8 mouse cellular contexts compared by ENCODE assay signal in genomic region chr3:21633600-21634221, GRCm38 (mm10).
DNase-seq lines count a peak whose midpoint lies in the region; ATAC-seq lines count a peak whose summit lies in the region.

No protein-coding gene starts in this region.

- H3K9me3 ChIP-seq in hindbrain, embryonic 13.5 days, result no peaks in the 10 kb centered on the region
- H3K9me3 ChIP-seq in hindbrain, embryonic 11.5 days (ENCODE audit: control insufficient read depth, low read length), result no peaks in the 10 kb centered on the region
- 0 out of 2 replicates have a peak, but pooled peaks cover 3% of the 10 kb centered on the region for H3K9me3 ChIP-seq in heart, embryonic 16.5 days (replicated peaks; ENCODE audit: control insufficient read depth, low read length)

- no peaks in the 10 kb centered on the region for H3K36me3 ChIP-seq in hindbrain, embryonic 13.5 days
- H3K36me3 ChIP-seq in hindbrain, embryonic 11.5 days (ENCODE audit: control insufficient read depth, insufficient read depth, low read length), result no peaks in the 10 kb centered on the region
- no peaks in the 10 kb centered on the region for H3K36me3 ChIP-seq in heart, embryonic 16.5 days (ENCODE audit: control insufficient read depth, insufficient read depth)

- DNase-seq in hindbrain, embryonic 11.5 days (ENCODE audit: low spot score), result no peak
- DNase-seq in MEL-GATA-1-ER (ENCODE audit: extremely low read depth, low read depth), result peak; percentile 57
- peak; percentile 40 to 57 for DNase-seq in lung, postnatal 4 days
- DNase-seq in gastrocnemius, postnatal 10 days, result no peak
- DNase-seq in cerebellum, adult 8-10 months, result no peak
- no peak for DNase-seq in cerebellum, postnatal 25 days

- 38% methylated on average over 1 of the region's 1 CpGs for WGBS in hindbrain, embryonic 13.5 days
- WGBS in hindbrain, embryonic 11.5 days, result 54% methylated on average over 1 of the region's 1 CpGs
- WGBS in heart, embryonic 16.5 days, result 26% methylated on average over 1 of the region's 1 CpGs

- peaks cover 7% of the 10 kb centered on the region for H3K4me1 ChIP-seq in hindbrain, embryonic 13.5 days (replicated peaks)
- H3K4me1 ChIP-seq in hindbrain, embryonic 11.5 days (replicated peaks; ENCODE audit: control insufficient read depth, insufficient read depth, low read length), result no peaks in the 10 kb centered on the region
- H3K4me1 ChIP-seq in heart, embryonic 16.5 days (ENCODE audit: control insufficient read depth, insufficient read depth, low read length), result peaks cover 7% of the 10 kb centered on the region

- no peak overlapping the region for H3K4me3 ChIP-seq in hindbrain, embryonic 13.5 days
- no peak overlapping the region for H3K4me3 ChIP-seq in hindbrain, embryonic 11.5 days (ENCODE audit: low read depth, low read length)
- no peak overlapping the region for H3K4me3 ChIP-seq in heart, embryonic 16.5 days (ENCODE audit: low read length)

- no peak overlapping the region for H3K4me2 ChIP-seq in hindbrain, embryonic 13.5 days
- H3K4me2 ChIP-seq in hindbrain, embryonic 11.5 days (replicated peaks; ENCODE audit: low read depth, low read length), result no peak overlapping the region
- no peak overlapping the region for H3K4me2 ChIP-seq in heart, embryonic 16.5 days (ENCODE audit: low read depth, low read length)

- peak; percentile 92 for ATAC-seq in hindbrain, embryonic 13.5 days (ENCODE audit: low FRiP score)
- no peak for ATAC-seq in hindbrain, embryonic 11.5 days (ENCODE audit: low FRiP score)
- ATAC-seq in heart, embryonic 16.5 days (replicated peaks; ENCODE audit: extremely low read depth, insufficient read depth, low FRiP score), result peak; percentile 41

- no peak overlapping the region for H3K9ac ChIP-seq in hindbrain, embryonic 13.5 days
- H3K9ac ChIP-seq in hindbrain, embryonic 11.5 days (ENCODE audit: low read depth, low read length), result no peak overlapping the region
- H3K9ac ChIP-seq in heart, embryonic 16.5 days (ENCODE audit: low read length), result no peak overlapping the region

- H3K27ac ChIP-seq in hindbrain, embryonic 13.5 days, result peak overlapping the region; percentile 58
- no peak overlapping the region for H3K27ac ChIP-seq in hindbrain, embryonic 11.5 days (ENCODE audit: low read depth, low read length)
- peak overlapping the region; percentile 35; the same call in 1 of the 2 replicates for H3K27ac ChIP-seq in heart, embryonic 16.5 days (ENCODE audit: low read length)

- H3K27me3 ChIP-seq in hindbrain, embryonic 13.5 days, result no peaks in the 10 kb centered on the region
- no peaks in the 10 kb centered on the region for H3K27me3 ChIP-seq in hindbrain, embryonic 11.5 days (ENCODE audit: control insufficient read depth, insufficient read depth, low read length)
- no peaks in the 10 kb centered on the region for H3K27me3 ChIP-seq in heart, embryonic 16.5 days (ENCODE audit: control insufficient read depth, insufficient read depth, low read length)

Comparison
In these comparisons a context has a peak if more than half of its experiments do, and no peak if none do; other contexts are left out.
1. DNase-seq: peak in MEL-GATA-1-ER (single experiment) and lung, postnatal 4 days (2 of 2); none in hindbrain, embryonic 11.5 days (single experiment), gastrocnemius, postnatal 10 days (single experiment), cerebellum, adult 8-10 months (single experiment) and cerebellum, postnatal 25 days (0 of 2).